Mouse (Mus musculus) layer of hippocampus, adult 9-10 months (tissue): ENCODE data around the gene N4bp3.
"Not testable (repeated sequence)": the region's sequence is repeated elsewhere in the genome, so short reads cannot be mapped to it uniquely, and the experiment has no call there.

Source experiments
- DNase-seq: peaks from one replicate; pipeline ENCODE4 v3.0.0; 2022; ENCODE audit warnings: low spot score

The N4bp3 gene

GRCm38 (mm10) chr11:51652889-51653418 is 2.3 kb upstream of the N4bp3 start:
- no peak for DNase-seq

GRCm38 (mm10) chr11:51650261-51650660 is 381 bp downstream of the N4bp3 start:
- no peak for DNase-seq

DNA sequence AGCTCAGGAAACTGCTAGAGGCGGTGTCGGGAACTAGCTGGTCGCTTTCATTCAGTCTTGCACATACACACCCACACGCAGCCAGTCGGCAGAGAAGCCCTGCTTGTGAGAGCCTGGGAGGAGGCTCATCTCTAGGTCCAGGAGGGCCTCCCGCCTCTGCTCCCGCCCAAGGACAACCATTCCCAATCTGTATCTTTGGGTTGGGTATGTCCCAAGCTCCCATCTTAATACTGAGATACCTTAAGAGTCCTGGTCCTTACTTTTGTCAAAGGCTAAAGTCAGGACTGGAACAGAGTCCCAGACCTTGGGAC is 798 bp downstream of the N4bp3 start:
- DNase-seq, result no peak

GRCm38 (mm10) chr11:51649111-51649888 is 1.3 kb downstream of the N4bp3 start:
- DNase-seq, result no peak

DNA sequence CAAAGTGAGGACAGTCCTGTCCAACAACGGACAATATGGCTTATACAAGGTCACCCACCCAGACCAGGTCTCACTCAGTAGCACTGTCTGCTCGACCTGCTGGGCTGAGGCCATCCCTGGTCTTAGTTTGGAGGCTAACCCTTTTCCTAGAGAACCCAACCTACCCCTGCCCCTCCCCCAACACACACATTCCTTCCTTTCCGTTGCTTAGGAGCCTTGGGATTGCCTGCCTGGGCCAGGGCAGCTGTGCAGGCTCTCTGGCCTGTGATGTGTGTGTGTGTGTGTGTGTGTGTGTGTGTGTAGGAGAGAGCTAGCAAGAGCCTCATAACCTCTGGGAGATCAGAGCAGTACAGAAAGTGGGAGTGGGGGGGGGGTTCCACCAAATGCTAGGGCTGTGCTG is 2.1 kb downstream of the N4bp3 start:
- no peak for DNase-seq

GRCm38 (mm10) chr11:51646751-51647667 is 3.6 kb downstream of the N4bp3 start:
- no peak for DNase-seq

GRCm38 (mm10) chr11:51646245-51646644 is 4.4 kb downstream of the N4bp3 start:
- DNase-seq, result no peak

- no peak for DNase-seq
These were observed 5.3 kb downstream of the N4bp3 start for GRCm38 (mm10) chr11:51645293-51645692.

DNA sequence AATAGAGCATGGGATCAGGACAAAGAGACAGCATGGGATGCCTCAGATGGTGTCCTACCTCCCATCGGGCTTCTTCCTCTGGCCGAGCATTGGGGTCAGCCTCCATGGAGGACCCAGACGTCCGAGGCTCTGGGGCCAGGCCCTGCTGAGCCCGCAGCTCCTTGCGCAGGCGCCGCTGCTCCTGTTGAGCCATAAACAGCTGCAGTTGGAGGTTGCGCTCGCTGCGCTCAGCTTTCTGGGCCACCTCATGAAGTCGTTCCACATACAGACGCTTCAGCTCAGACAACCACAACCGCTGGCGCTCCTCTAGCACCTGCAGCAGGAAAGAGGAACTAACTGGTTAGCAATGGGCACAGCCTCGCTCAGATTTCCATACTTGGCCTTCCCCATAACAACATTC is 6.4 kb downstream of the N4bp3 start:
- no peak for DNase-seq

DNA sequence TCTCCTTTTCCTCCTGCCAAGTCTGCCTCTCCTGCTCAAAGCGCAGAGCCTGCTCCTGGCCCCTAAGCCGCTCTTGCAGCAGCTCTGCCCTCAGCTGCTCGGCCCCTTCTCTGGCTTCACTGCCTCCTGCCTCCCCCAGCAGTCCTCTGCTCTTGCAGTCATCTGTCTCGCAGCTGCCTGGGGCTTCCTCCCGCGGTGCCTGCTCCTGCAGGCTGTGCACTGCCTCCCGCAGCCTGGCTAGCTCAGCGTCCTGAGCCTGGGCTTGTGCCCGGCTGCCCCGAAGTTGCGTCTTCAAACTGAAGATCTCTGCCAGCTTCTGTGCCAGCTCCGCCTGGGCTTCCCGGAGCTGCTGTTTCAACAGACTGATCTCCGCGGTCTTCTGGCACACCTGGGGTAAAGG is 6.9 kb downstream of the N4bp3 start:
- DNase-seq, result no peak

- DNase-seq, result no peak
These were observed 7.4 kb downstream of the N4bp3 start for GRCm38 (mm10) chr11:51643202-51643601.

GRCm38 (mm10) chr11:51640748-51641147 is 9.9 kb downstream of the N4bp3 start:
- DNase-seq, result no peak

GRCm38 (mm10) chr11:51638497-51638896 is 12.1 kb downstream of the N4bp3 start:
- DNase-seq, result no peak

GRCm38 (mm10) chr11:51637971-51638414 is 12.6 kb downstream of the N4bp3 start:
- DNase-seq, result no peak

- no peak for DNase-seq
These were observed 14.3 kb downstream of the N4bp3 start for GRCm38 (mm10) chr11:51636323-51636684.

- peak; percentile 87 for DNase-seq
These were observed 14.9 kb downstream of the N4bp3 start, which contains the start of gene Rmnd5b for GRCm38 (mm10) chr11:51635525-51636322. Gene Rmnd5b, minus strand, starts transcription at chr11:51635896.

DNA sequence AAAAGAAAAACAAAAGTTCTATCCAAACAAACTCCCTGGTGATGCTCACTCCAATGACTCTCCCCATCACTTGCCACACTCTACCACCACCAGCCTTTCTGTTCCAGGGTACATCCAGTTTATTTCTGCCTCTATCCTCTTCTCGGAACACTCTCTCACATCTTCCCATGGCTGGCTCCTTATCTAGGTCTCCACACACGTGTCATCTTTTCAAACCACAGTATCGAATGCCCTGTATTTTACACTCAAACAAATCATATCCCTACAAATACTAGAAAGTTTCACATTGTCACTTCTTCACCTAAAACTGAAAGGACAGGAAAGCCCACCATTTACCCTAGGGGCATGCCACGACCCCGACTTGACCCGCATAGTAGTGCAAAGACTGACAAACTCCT is 15.5 kb downstream of the N4bp3 start:
- no peak for DNase-seq

DNA sequence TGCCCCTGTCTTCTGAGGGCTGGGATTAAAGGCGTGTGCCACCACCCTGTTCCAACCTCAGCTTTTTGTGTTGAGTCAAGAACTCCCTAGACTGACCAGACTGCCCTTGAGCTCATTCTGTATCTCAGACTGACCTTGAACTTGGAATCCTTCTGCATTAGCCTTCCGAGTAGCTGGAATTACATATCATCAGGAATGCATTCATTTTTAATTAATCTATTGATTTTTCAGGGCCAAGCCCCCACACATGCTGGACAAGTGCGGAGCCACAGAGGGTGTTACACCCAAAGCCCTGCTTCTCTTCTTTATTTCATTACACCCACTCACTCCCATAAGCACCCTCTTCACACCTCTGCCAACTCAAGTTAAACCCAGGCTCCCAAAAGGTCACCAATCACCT is 16.9 kb downstream of the N4bp3 start:
- DNase-seq, result no peak

DNA sequence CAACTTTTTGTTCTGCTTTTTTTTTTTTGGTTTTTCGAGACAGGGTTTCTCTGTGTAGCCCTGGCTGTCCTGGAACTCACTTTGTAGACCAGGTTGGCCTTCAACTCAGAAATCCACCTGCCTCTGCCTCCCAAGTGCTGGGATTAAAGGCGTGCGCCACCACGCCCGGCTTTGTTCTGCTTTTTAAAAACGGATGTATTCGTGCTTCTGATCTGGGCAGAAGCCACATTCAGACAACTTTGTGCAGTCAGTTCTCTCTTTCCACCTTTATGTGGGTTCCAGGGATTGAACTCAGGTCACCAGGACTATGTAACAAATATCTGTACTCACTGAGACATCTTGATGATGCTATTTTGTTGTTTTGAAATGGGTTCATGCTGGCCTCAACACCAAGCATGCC is 17.4 kb downstream of the N4bp3 start:
- not testable (repeated sequence) for DNase-seq

- no peak for DNase-seq
These were observed 18.4 kb downstream of the N4bp3 start for GRCm38 (mm10) chr11:51632130-51632753.

GRCm38 (mm10) chr11:51629651-51630314 is 20.9 kb downstream of the N4bp3 start:
- no peak for DNase-seq
